Mouse (Mus musculus): ENCODE measurements around the gene Hexim2. TPM values are rescaled to one million over a fixed set of nuclear protein-coding genes. Genes with fewer than 3 reads are reported as not detected.
A peak's percentile ranks its signal among the peaks of the same experiment; 100 is the strongest.

The Hexim2 gene
- total and polyA plus RNA-seq, 2 experiments from 2014 or later = 28.9 to 30.2 TPM

GRCm38 (mm10) chr11:103096979-103097894, 35.0 kb upstream of the Hexim2 start:
- Histone ChIP-seq H3K36me3 (ENCODE audit: insufficient read depth, low read length) (no peaks in the 10 kb centered on the region), H3K4me2 (ENCODE audit: low read depth, low read length) (no peak overlapping the region), H3K9ac (replicated peaks; ENCODE audit: low read length) (no peak overlapping the region), H3K4me1 (ENCODE audit: insufficient read depth, low read length) (no peaks in the 10 kb centered on the region), H3K27me3 (ENCODE audit: insufficient read depth, low read length) (0 out of 2 replicates have a peak, but pooled peaks cover 3% of the 10 kb centered on the region), H3K27ac (no peak overlapping the region), H3K9me3 (ENCODE audit: low read length) (no peaks in the 10 kb centered on the region), H3K4me3 (ENCODE audit: low read length) (no peak overlapping the region)
- no peak for ATAC-seq
- 34% methylated on average over 22 of the region's 22 CpGs for WGBS
- TF ChIP-seq CTCF (IDR thresholded peaks at IDR 0.05; ENCODE audit: low read depth) = no peak
- no peak for DNase-seq (ENCODE audit: low spot score)

DNA sequence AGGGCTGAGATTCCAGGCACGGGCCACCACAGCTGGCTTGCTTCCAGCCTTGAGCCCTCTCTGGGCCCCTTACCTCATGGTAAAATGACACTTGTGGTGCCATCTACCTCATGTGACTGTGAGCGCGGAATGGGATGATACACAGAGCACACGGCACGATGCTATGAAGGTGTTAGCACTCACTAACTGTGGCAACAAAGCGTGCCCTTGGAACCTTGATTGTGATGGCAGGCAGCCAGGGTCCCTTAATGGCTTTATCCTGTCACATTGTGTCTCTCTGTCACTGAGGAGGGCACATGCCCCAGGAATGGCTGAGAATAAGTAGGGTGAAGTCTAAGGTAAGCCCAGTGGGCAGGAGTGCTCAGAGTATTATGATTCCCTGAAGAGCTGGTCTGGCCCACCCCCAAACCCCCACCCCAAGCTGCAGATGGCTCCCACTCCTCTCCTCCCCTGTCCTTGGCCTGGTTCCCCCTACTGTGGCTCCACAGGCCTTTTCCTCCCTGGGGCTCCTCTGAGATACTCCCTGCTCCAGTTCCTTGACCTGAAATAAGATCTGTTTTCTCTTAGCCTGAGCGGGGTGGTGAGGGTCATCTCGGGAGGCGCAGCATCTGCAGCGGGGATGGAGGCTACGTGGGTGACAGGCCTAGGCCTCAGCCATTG, 33.6 kb upstream of the Hexim2 start:
- no peak overlapping the region for H3K9ac ChIP-seq (replicated peaks; ENCODE audit: low read length)
- DNase-seq (ENCODE audit: low spot score) (no peak), ATAC-seq (no peak)
- H3K9me3 ChIP-seq (ENCODE audit: low read length) = no peaks in the 10 kb centered on the region
- no peaks in the 10 kb centered on the region for H3K4me1 ChIP-seq (ENCODE audit: insufficient read depth, low read length)
- no peak overlapping the region for H3K27ac ChIP-seq
- H3K4me2 ChIP-seq (ENCODE audit: low read depth, low read length) = no peak overlapping the region
- no peak for TF ChIP-seq CTCF (IDR thresholded peaks at IDR 0.05; ENCODE audit: low read depth)
- H3K27me3 ChIP-seq (ENCODE audit: insufficient read depth, low read length) = 0 out of 2 replicates have a peak, but pooled peaks cover 3% of the 10 kb centered on the region
- H3K36me3 ChIP-seq (ENCODE audit: insufficient read depth, low read length) = no peaks in the 10 kb centered on the region
- no peak overlapping the region for H3K4me3 ChIP-seq (ENCODE audit: low read length)
- WGBS = 59% methylated on average over 11 of the region's 11 CpGs

DNA sequence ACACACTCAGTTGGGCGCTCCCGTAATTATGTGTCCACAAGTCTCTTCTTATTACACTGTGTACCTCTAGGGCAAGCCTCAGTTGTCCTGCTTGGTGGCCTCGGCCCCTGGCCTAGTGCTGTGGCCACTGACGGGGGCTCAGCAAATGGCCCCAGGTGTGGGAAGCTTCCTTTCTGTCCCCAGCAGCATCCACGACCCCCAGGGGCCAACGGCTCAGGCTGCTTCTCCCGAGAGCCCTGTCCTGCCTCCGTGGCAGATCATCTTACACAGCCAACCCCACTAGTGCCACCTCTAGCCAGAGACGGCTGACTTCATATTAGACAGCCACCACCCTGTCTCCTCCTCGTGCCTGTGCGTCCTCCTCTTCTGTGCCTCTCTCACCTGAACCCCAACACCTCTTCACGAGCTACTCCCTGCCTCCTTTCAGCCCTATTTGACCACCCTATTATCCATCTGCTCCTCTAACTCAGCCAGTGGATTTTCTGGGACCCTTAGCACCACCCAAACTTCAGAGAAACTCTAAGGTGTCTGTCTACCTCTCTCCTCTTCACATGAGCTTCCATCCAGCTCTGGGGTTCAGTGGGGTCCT, 32.8 kb upstream of the Hexim2 start:
- no peak for DNase-seq (ENCODE audit: low spot score)
- no peak overlapping the region for H3K4me3 ChIP-seq (ENCODE audit: low read length)
- no peak for TF ChIP-seq CTCF (IDR thresholded peaks at IDR 0.05; ENCODE audit: low read depth)
- H3K4me2 ChIP-seq (ENCODE audit: low read depth, low read length) = no peak overlapping the region
- H3K9ac ChIP-seq (replicated peaks; ENCODE audit: low read length) = no peak overlapping the region
- 60% methylated on average over 12 of the region's 12 CpGs for WGBS
- H3K27me3 ChIP-seq (ENCODE audit: insufficient read depth, low read length) = 0 out of 2 replicates have a peak, but pooled peaks cover 3% of the 10 kb centered on the region
- no peak for ATAC-seq
- no peaks in the 10 kb centered on the region for H3K9me3 ChIP-seq (ENCODE audit: low read length)
- H3K36me3 ChIP-seq (ENCODE audit: insufficient read depth, low read length) = no peaks in the 10 kb centered on the region
- H3K4me1 ChIP-seq (ENCODE audit: insufficient read depth, low read length) = no peaks in the 10 kb centered on the region
- H3K27ac ChIP-seq = no peak overlapping the region

GRCm38 (mm10) chr11:103100361-103100760, 31.9 kb upstream of the Hexim2 start:
- Histone ChIP-seq H3K9ac (replicated peaks; ENCODE audit: low read length) (no peak overlapping the region), H3K4me2 (ENCODE audit: low read depth, low read length) (no peak overlapping the region), H3K27ac (no peak overlapping the region), H3K9me3 (ENCODE audit: low read length) (no peaks in the 10 kb centered on the region), H3K4me3 (ENCODE audit: low read length) (no peak overlapping the region), H3K27me3 (ENCODE audit: insufficient read depth, low read length) (0 out of 2 replicates have a peak, but pooled peaks cover 3% of the 10 kb centered on the region), H3K36me3 (ENCODE audit: insufficient read depth, low read length) (no peaks in the 10 kb centered on the region), H3K4me1 (ENCODE audit: insufficient read depth, low read length) (no peaks in the 10 kb centered on the region)
- DNase-seq (ENCODE audit: low spot score) = no peak
- 64% methylated on average over 8 of the region's 8 CpGs for WGBS
- TF ChIP-seq CTCF (IDR thresholded peaks at IDR 0.05; ENCODE audit: low read depth) = no peak
- no peak for ATAC-seq

GRCm38 (mm10) chr11:103101481-103101865, 30.8 kb upstream of the Hexim2 start, which contains the start of the genes Plcd3 and Acbd4:
TSS of gene Plcd3 (minus strand) at chr11:103101658.
TSS of gene Acbd4 (plus strand) at chr11:103101682.
- Histone ChIP-seq H3K27ac (peak within 1 kb of the TSS; percentile 20; the same call in 1 of the 2 replicates), H3K4me2 (ENCODE audit: low read depth, low read length) (peak within 1 kb of the TSS; percentile 87), H3K36me3 (ENCODE audit: insufficient read depth, low read length) (no peaks in the 10 kb centered on the region), H3K4me3 (ENCODE audit: low read length) (peak within 1 kb of the TSS; percentile 47), H3K27me3 (ENCODE audit: insufficient read depth, low read length) (0 out of 2 replicates have a peak, but pooled peaks cover 3% of the 10 kb centered on the region), H3K9me3 (ENCODE audit: low read length) (no peaks in the 10 kb centered on the region), H3K4me1 (ENCODE audit: insufficient read depth, low read length) (no peaks in the 10 kb centered on the region), H3K9ac (replicated peaks; ENCODE audit: low read length) (peak within 1 kb of the TSS; percentile 56)
- DNase-seq (ENCODE audit: low spot score) = peak; percentile 62
- peak; percentile 4; the same call in 1 of the 2 replicates for TF ChIP-seq CTCF (IDR thresholded peaks at IDR 0.05; ENCODE audit: low read depth)
- WGBS = under 1% methylated on average over 34 of the region's 34 CpGs
- peak; percentile 25; the same call in 1 of the 2 replicates for ATAC-seq

GRCm38 (mm10) chr11:103101866-103102501, 30.2 kb upstream of the Hexim2 start:
- Histone ChIP-seq H3K4me3 (ENCODE audit: low read length) (peak overlapping the region; percentile 47), H3K27me3 (ENCODE audit: insufficient read depth, low read length) (0 out of 2 replicates have a peak, but pooled peaks cover 3% of the 10 kb centered on the region), H3K9me3 (ENCODE audit: low read length) (no peaks in the 10 kb centered on the region), H3K4me2 (ENCODE audit: low read depth, low read length) (peak overlapping the region; percentile 87), H3K36me3 (ENCODE audit: insufficient read depth, low read length) (no peaks in the 10 kb centered on the region), H3K4me1 (ENCODE audit: insufficient read depth, low read length) (no peaks in the 10 kb centered on the region), H3K27ac (peak overlapping the region; percentile 20; the same call in 1 of the 2 replicates), H3K9ac (replicated peaks; ENCODE audit: low read length) (peak overlapping the region; percentile 56)
- peak; percentile 71 for DNase-seq (ENCODE audit: low spot score)
- no peak for TF ChIP-seq CTCF (IDR thresholded peaks at IDR 0.05; ENCODE audit: low read depth)
- WGBS = 3% methylated on average over 30 of the region's 30 CpGs
- ATAC-seq = peak; percentile 22

Measured in hindbrain, postnatal 0 days (tissue).